Mouse (Mus musculus) kidney, adult 8-10 months (tissue): ENCODE results near the gene Fgfr2.

Experiments used
- DNase-seq, 2 experiments: peaks; one replicate each; pipeline ENCODE4 v3.0.0; 2022

The Fgfr2 gene

DNA sequence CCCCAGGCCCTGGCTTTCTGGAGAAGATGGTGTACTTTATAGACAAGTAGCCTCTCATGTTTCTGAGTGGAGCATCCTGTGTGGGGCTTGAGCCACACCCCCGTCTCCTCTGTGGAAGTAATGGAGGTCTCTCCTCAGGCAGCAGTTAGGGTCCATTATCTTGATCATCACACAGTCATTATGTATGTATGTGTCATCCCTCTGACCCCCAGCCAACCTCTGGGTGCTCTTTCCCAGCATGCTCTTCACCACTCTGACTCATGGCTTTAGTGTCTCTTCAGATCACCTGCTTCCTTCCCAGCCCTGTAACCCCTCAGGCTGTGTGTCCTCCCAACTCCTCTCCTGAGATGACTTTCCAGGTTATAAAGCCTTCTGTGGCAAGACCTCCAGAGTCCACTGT, 481.5 kb downstream of the Fgfr2 start:
- no peak for DNase-seq

DNA sequence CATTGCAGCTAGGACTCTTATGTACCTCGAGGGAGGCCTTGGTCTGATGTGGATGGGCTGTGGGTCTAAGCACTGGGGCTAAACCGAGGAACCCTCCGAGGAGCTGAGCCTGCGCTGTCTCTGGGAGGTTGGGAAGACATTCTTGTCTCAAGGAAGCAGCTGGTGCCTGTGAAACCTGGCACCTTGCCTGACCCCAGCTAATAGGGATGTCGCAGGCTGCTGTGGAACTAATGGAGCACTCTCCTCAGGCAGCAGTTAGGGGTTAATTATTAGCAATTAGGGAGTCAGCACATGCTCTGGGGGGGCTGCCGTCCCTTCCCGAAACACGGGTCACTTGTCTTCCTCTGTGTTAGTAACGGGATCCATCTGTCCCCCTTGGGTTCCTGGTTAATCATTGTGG, 482.2 kb downstream of the Fgfr2 start:
- peak; percentile 45 to 51 for DNase-seq

- DNase-seq, result peak; percentile 38 to 59
Measured at GRCm38 (mm10) chr7:132638446-132639087, 484.6 kb downstream of the Fgfr2 start.

GRCm38 (mm10) chr7:132637292-132637691, 485.9 kb downstream of the Fgfr2 start:
- DNase-seq, result no peak

- DNase-seq, result no peak
Measured at GRCm38 (mm10) chr7:132631313-132631712, 491.8 kb downstream of the Fgfr2 start.

DNA sequence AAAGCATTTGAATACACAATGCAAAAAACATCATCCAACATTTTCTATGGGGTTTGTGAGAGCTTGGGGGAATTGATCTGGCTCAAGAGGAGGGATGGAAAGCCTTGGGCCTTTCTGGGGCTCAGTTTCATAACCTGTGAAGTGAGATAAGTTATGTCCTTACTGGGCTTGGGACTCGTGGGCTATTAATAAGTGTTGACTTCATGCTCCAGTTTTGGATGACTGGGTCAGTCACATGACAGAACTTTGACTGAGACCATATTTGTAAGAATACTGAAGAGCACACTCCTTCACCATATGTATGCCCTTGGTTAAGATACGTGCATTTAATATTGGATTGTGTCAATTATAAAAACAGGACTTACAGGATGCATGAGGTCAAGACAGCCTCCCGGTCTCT, 495.7 kb downstream of the Fgfr2 start:
- no peak for DNase-seq

DNA sequence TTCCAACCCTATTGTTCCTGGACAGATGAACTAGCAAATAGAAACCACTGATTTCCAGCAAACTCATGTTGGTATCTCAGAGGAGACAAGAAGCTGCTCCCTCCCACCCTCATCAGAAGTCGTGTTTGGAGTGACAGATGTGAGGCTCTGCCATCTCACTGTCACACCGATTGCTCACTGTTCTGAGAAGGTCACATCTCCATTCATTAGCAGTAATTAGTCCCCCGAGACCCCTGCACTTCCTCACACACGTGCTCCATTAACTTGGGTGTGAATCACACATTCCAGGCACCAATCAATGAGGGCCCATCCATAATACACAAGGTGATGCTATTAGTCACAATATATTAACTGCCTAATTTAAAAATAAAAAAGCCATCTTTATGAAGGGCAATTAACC, 497.0 kb downstream of the Fgfr2 start:
- no peak for DNase-seq

GRCm38 (mm10) chr7:132624161-132624560, 499.0 kb downstream of the Fgfr2 start:
- DNase-seq, result peak; percentile 7 to 23

DNA sequence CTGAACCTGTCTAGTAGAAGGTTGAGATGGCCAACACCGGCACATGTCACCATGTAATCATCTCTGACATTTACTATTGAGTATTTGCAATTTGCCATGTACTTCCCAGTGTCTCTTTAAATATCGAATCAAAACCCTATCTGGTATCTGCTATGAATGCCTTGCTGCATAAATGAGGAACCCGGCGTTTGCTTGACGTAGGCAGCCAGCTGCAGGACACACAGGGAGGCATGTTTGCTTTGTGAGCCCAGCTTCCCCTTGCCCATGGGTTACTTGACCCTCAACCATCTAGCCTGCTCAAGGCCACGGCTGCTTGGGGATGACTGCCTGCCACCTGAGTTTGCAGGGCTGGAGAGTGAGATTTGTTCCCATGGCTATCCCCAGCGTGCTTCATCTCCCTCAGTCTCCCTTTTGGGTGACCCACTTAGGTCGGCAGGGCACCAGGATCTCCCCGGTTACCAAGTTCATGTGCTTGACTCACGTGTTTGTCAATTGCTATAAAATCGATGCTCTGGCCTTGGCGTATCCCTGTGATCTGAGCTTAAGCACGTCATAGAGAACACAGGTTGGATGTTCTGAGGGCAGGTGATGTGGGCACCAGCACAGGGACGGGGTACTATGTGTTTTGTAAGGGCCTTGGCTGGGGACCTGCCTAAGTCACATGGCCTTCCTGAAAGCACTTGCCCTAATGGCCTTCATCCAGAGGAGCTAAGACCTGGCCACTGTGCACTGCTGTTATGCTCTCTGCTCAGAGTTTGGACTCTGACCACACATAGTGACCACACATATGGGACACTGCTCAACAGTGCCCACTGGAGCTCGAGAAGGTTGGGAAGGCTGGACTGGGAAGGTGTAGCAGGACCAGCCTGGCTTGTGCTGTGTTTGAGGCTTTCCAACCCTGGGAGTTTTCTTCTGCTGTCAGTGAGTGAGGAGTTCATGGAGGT, 502.9 kb downstream of the Fgfr2 start:
- DNase-seq, result peak; percentile 53 to 65

DNA sequence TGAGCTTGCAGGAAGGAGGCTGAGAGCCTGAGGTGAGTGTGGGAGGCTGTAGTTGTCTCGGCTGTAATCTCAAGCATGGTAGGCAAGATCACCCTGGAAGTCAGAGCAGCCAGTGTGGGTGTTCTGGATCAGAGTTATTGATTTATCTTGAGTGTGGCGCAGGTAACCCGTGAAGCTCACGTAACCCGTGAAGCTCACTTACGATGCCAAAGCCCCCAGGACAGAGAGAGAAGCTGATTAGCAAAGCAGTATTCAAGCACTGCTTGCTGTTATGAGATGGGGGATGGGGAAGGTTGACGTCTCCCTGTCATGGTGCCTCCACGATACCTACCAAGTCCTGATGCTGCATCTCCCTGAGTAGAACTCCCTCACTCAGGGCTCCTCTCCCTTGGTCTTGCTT, 503.6 kb downstream of the Fgfr2 start:
- DNase-seq, result no peak

- DNase-seq, result no peak
Measured at GRCm38 (mm10) chr7:132617021-132617564, 506.1 kb downstream of the Fgfr2 start.

- DNase-seq, result no peak
Measured at GRCm38 (mm10) chr7:132616391-132616790, 506.8 kb downstream of the Fgfr2 start.

GRCm38 (mm10) chr7:132615346-132615745, 507.8 kb downstream of the Fgfr2 start:
- DNase-seq, result no peak

DNA sequence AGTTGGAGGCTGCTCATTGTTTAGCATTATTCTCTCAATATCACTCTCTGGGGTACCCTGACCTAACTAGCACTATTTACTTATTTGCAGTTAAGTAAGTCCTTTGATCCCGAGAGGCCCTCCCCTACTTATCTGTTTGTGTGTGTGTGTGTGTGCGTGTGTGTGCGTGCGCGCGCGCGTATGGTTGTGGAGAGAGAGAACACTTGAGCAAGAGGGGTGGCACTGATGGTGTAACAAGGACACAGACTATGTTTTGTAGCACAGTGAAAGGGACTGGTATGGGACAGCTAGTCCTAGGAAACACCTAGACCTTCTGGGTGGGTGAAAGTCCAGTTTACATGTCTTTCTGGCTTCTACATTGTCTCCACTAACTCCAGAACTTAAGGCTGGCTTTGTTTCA, 511.6 kb downstream of the Fgfr2 start:
- DNase-seq, result no peak

GRCm38 (mm10) chr7:132610468-132611318, 512.5 kb downstream of the Fgfr2 start, which contains the start of gene Lhpp:
Gene Lhpp (plus strand): TSS chr7:132610638.
- peak; percentile 62 to 73 for DNase-seq

DNA sequence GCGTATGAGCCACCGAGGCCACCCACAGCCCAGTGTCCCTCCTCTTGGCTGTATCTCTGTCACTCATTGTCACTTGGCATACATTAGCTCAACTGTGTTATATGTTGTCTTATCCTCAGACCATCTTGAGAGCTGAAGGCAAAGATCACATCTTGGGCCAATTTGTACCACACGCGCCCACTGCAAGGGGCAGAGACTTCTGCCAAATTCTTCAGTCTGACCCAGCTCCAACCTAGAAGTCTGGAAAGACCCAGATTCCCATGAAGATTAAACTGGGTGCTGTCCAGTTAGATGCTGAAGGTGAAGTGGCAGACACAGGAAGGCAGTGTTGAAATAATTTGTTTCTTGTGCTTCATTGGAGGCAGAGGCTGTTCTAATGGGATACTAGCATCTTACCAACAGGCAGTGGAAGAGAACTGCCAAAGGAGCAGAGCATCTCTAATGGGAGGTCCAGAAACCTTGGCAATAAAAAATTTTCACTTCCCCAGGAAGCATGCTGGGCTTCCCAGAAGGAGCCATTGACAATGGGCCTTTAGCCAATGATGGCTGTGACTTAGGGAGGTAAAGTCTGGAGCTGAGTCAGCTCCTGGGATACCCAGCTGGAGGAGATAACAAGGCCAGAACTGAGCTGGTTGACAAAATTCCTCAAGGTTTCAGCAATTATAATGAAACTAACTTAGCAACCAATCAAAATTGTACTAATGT, 514.7 kb downstream of the Fgfr2 start:
- DNase-seq, result no peak

DNA sequence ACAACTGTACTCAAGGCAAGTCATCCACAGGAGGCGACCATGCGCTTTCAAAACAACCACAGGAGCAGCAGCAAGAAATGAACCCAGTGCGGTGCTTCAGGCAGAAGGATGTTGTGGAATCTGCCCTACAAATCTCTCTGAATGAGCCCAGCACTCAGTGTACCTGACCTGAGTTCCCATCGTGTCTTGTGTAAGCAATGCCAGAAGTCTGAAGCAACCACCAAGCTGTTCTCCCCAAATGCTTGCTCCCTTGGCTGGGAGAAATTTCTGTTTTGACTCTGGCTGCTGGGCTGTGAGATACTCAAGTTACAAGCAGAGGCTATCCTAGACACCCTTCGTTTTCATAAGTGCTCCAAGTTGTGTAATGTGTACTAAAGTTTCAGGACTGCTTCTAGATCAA, 517.5 kb downstream of the Fgfr2 start:
- no peak for DNase-seq

- DNase-seq, result no peak
Measured at GRCm38 (mm10) chr7:132604720-132605119, 518.4 kb downstream of the Fgfr2 start.

GRCm38 (mm10) chr7:132600926-132601325, 522.2 kb downstream of the Fgfr2 start:
- no peak for DNase-seq

DNA sequence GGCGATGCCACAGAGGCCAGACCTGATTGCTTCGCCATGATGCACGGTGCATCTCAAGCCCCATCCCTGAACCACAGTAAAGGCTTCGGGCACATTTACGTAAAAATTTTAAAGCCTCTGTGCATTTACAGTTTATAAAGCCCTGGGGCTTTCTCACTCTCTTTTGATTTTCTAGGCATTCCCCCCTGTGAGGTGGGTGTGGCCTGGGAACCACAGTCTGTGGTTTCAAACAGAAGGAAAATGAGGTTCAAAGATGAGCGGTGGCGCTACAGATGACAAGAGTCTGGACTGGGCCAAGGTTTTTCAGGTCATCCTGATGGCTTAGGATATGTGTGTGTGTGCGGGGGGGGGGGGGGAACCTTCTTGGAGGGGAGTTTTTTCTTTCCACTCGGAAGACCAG, 523.1 kb downstream of the Fgfr2 start:
- DNase-seq, result no peak

GRCm38 (mm10) chr7:132599071-132599975, 523.8 kb downstream of the Fgfr2 start, which contains the start of gene Nkx1-2:
Gene Nkx1-2 (minus strand): TSS chr7:132599637.
- no peak for DNase-seq
